Mouse (Mus musculus) kidney, adult 10 weeks (tissue): ENCODE results near the gene Msln. TPM values are rescaled to one million over a fixed set of nuclear protein-coding genes. Genes with fewer than 3 reads are reported as not detected.

Experiments used
- polyA plus RNA-seq: library from polyadenylated mRNA; stranded (reverse); fragments of 350-450 nt; fragmentation: Illumina TruSeq; extraction: RNeasy Lipid Tissue Mini Kit (QIAGEN cat#74804); gene quantifications from one replicate; pipeline ENCODE4 v1.2.3, GENCODE M21; 2014; ENCODE audit warnings: low read depth, low replicate concordance

The Msln gene
- polyA plus RNA-seq: not detected

GRCm38 (mm10) chr17:25754241-25754640, at the start of gene Msln:
TSS of gene Msln (minus strand) at chr17:25754378.

GRCm38 (mm10) chr17:25796951-25797369, 42.8 kb upstream of the Msln start, which contains the start of gene Metrn:
TSS of gene Metrn (minus strand) at chr17:25797136.

GRCm38 (mm10) chr17:25795609-25796092, 41.5 kb upstream of the Msln start, which contains the start of gene AC134908.4:
TSS of gene AC134908.4 (minus strand) at chr17:25795659.

GRCm38 (mm10) chr17:25792615-25793014, 38.4 kb upstream of the Msln start, which contains the start of gene Fam173a:
TSS of gene Fam173a (minus strand) at chr17:25792901.

GRCm38 (mm10) chr17:25786280-25786679, 32.1 kb upstream of the Msln start, which contains the start of gene Ccdc78:
TSS of gene Ccdc78 (plus strand) at chr17:25786580.

GRCm38 (mm10) chr17:25785281-25785745, 31.1 kb upstream of the Msln start, which contains the start of gene Haghl:
TSS of gene Haghl (minus strand) at chr17:25785673.

GRCm38 (mm10) chr17:25773549-25774120, 19.5 kb upstream of the Msln start, which contains the start of gene Narfl:
TSS of gene Narfl (plus strand) at chr17:25773776.

GRCm38 (mm10) chr17:25735745-25736144, 18.4 kb downstream of the Msln start, which contains the start of gene Mslnl:
TSS of gene Mslnl (plus strand) at chr17:25736042.

GRCm38 (mm10) chr17:25727265-25728008, 26.7 kb downstream of the Msln start, which contains the start of the genes Chtf18 and Rpusd1:
TSS of gene Chtf18 (minus strand) at chr17:25727419.
TSS of gene Rpusd1 (plus strand) at chr17:25727670.

GRCm38 (mm10) chr17:25716711-25717637, 37.2 kb downstream of the Msln start, which contains the start of gene Gng13:
TSS of gene Gng13 (plus strand) at chr17:25717171.

Other genes starting within 250 kb of the Msln start
- 0.24 TPM for gene Sox8, start 183.7 kb downstream of the Msln start, polyA plus RNA-seq
- gene Lmf1, start 175.3 kb downstream of the Msln start, polyA plus RNA-seq: 0.53 TPM
- gene Gng13, start 37.2 kb downstream of the Msln start, polyA plus RNA-seq: not detected
- not detected for gene Chtf18, start 27.0 kb downstream of the Msln start, polyA plus RNA-seq
- gene Rpusd1, start 26.7 kb downstream of the Msln start, polyA plus RNA-seq: not detected
- not detected for gene Mslnl, start 18.3 kb downstream of the Msln start, polyA plus RNA-seq
- gene Narfl, start 19.4 kb upstream of the Msln start, polyA plus RNA-seq: 2.3 TPM
- gene Haghl, start 31.3 kb upstream of the Msln start, polyA plus RNA-seq: not detected
- gene Ccdc78, start 32.2 kb upstream of the Msln start, polyA plus RNA-seq: not detected
- not detected for gene Fam173a, start 38.5 kb upstream of the Msln start, polyA plus RNA-seq
- not detected for gene AC134908.4, start 41.3 kb upstream of the Msln start, polyA plus RNA-seq
- 0.16 TPM for gene Metrn, start 42.8 kb upstream of the Msln start, polyA plus RNA-seq
- 0.77 TPM for gene Fbxl16, start 54.7 kb upstream of the Msln start, polyA plus RNA-seq
- not detected for gene Wdr24, start 69.2 kb upstream of the Msln start, polyA plus RNA-seq
- 2.4 TPM for gene Jmjd8, start 74.5 kb upstream of the Msln start, polyA plus RNA-seq
- 5.1 TPM for gene Stub1, start 79.0 kb upstream of the Msln start, polyA plus RNA-seq
- not detected for gene Rhbdl1, start 82.9 kb upstream of the Msln start, polyA plus RNA-seq
- gene Gm20683, start 87.4 kb upstream of the Msln start, polyA plus RNA-seq: not detected
- gene Rhot2, start 90.5 kb upstream of the Msln start, polyA plus RNA-seq: 13.8 TPM
- 1.2 TPM for gene Wdr90, start 107.1 kb upstream of the Msln start, polyA plus RNA-seq
- gene Mcrip2, start 114.4 kb upstream of the Msln start, polyA plus RNA-seq: 2.5 TPM
- 56.3 TPM for gene Mettl26, start 120.7 kb upstream of the Msln start, polyA plus RNA-seq
- gene Wfikkn1, start 126.5 kb upstream of the Msln start, polyA plus RNA-seq: not detected
- gene Rab40c, start 165.3 kb upstream of the Msln start, polyA plus RNA-seq: 0.69 TPM
- 56.6 TPM for gene Pigq, start 190.6 kb upstream of the Msln start, polyA plus RNA-seq
- 1.2 TPM for gene Nhlrc4, start 190.6 kb upstream of the Msln start, polyA plus RNA-seq
- not detected for gene A930017K11Rik, start 198.2 kb upstream of the Msln start, polyA plus RNA-seq
- gene Capn15, start 231.4 kb upstream of the Msln start, polyA plus RNA-seq: 0.69 TPM